Mouse (Mus musculus): Measurements from ENCODE around the gene Gm45837.

Gene Gm45837

DNA sequence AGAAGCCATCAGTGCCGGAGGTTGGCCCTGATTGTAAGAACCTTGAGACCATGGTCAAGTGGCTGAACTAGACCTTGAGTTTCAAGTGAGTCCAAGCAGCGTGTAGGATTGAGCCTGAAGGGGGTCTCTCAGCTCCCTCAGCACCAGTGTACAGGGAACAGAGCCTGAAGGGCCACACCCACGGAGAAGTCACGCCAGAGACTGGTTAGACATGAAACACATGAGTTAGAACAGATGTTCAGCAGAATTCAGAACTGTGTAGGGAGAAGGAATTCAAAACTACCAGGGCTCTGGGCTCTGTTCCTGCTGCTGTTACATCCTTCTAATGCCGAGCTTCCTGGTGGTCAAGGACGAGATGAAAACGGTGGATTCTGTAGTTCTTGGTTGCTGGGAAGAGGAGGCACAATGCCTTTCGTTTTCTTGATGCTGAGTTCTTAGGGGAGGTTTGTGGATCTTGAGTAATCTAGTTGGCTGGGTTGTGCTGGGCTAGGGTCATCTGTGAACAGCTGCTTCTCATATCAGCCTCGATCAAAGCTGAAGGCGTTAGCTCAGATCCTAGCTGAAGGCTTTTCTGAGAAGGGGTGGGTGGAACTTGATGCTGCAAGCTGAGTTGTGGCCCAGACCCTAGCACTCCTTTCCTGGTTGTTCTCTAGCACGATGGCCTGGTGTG, at the start of gene Gm45837:
Gene Gm45837 (plus strand): TSS at position 620 of the 670 bp plus-strand sequence.
- in situ Hi-C loops (cut with MseI, MboI) = no loop called here

DNA sequence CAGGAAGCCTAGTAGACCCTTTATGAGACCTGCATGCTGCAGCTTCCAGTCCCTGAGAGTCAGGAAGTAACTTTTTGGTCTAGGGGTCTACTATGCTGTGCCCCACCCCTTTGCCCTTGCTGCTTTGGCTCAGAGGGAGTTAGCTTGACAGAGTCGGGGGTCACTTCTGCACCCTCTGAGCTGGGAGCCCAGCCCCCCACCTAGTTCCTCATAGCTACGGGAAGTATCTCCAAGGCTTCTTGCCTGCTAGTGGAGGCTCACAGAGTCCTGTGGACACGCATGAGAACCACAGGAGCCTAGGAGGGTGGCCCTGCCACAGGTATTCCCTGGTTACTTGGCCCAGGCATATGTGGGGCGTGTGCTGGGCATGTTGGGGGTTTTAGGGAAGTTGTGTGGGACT, 49.7 kb upstream of the Gm45837 start:
- in situ Hi-C loops (cut with MseI, MboI) = no loop called here

DNA sequence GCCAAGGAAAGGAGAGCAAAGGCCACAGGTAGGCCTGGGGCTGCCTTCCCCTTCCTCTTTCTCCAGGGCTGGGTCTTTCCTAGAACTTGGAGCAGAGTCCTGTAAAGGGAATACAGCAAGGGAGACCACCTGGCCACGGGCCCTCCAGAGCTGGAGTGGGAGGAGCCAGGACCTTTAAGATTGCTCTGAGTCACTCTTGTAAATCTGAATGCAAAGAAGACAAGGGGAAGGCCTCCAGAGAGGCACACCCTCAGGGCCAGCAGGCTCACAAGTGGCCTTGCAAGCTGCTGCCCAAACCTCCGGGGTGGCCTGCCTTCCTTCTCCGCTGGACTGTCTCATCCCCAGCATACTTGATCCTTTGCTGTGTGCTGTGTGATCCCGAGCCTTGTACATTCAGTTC, 48.9 kb upstream of the Gm45837 start:
- in situ Hi-C loops (cut with MseI, MboI) = no loop called here

DNA sequence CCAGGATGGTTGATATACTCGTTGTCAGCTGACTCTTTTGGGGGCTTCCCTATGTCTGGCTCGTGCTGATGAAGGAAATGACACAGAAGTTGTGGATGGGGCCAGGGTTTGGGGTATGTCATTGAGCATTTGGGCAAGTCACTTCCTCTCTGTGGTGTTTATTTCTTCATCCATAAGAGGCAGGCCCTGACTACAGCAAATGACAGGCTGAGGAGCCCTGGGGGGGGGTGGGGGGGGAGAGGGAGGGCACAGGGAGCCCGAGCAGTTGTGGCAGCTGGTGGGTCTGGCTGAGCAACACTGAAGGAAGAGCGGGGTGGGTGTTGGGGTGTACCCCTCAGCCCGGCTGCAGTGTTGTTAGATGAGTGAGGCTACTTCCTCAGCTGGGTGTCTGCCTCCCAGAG, 47.9 kb upstream of the Gm45837 start:
- in situ Hi-C loops (cut with MseI, MboI) = no loop called here

DNA sequence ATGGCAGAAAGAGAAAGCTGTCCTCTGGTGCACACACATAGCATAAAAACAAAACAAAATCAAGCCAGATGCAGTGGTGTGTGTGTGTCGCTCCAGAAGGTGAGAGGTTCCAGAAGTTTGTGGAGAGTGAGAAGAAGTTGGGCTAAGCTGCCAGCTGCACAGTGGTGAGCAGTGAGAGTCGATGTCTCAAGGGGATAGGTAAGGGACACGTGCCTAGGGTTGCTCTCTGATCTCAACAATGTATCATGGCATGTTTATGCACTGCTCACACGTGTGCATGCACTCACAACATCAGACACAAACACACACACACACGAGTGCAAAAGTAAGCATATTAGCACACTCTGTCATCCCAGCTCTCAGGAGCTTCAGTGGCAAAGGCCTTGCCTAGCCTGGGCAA, 46.8 kb upstream of the Gm45837 start:
- in situ Hi-C loops (cut with MseI, MboI) = no loop called here

DNA sequence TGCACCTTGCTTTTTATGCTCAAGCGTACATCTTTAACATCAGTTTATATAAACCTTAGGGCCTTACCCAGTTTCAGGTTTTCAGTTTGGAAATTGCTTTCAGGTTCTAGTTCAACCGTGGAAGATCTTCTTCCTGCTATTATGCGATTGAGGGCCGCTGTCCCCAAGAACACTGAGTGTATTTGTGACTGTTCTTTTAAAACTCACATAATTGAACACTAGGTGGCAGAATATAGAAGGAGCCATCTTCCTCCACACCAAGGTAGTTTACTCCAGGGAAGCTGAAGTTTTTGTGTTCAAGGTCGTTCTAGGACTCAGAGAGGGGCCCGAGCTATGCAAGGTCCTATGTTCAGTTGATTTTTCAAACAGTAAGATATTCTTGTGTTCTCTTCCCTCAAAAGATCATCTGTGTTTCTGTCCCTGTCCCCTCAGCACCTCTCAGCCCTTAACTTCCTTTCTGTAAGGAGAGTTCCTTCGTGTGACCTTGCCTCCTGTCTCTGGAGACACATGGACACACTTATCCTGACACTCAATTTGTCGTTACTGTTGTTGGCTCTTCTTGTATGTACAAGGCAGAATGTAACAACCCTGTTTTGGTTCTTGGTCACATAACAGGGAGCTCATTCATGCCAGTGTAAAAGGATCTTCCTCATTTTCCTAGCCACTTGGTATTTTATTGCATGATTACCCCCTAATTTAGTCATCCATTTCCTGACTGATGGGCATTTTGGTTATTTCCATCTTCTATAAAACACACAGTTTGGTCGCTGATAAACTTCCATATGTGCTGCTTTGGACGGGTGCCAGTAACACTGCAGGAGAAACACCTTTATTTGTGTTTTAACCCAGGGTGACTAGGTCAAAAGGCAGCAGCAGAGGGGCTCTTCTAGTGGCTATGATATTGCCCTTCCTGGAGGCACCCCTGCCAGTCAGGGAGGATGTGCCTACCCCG, 42.5 kb upstream of the Gm45837 start:
- in situ Hi-C loops (cut with MseI, MboI) = no loop called here

DNA sequence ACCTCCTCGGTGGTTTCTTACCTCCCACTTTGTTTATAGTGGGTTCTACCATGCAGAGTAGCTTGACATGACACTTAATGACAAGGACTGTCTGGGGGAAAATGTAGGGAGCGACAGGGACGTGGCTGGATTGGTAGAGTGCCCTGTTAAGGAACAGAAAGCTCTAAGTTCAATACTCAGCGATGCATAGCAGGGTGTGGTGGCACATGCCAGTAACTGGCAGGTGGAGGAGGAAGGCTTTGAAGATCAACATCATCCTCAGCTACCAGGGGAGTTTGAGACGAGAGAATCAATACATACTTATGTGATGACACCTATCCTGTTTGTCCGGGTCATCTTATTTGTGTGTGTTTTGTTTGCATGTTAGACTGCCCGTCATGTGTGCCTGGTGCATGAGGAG, 41.0 kb upstream of the Gm45837 start:
- in situ Hi-C loops (cut with MseI, MboI) = no loop called here

DNA sequence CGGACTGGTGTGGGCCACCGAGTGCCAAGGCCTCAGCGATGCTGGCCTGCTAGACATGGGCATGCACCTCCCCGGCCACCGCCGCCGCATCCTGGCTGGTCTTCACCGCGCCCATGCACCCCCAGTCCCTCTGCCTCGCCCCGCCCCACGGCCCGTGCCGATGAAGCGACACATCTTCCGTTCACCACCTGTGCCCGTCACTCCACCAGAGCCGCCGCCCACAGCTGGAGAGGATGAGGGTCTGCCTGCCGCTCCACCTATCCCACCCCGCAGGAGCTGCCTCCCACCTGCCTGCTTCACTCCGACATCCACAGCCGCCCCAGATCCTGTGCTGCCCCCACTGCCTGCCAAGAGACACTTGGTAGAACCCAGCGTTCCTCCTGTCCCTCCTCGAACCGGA, 37.6 kb upstream of the Gm45837 start:
- in situ Hi-C loops (cut with MseI, MboI) = no loop called here

DNA sequence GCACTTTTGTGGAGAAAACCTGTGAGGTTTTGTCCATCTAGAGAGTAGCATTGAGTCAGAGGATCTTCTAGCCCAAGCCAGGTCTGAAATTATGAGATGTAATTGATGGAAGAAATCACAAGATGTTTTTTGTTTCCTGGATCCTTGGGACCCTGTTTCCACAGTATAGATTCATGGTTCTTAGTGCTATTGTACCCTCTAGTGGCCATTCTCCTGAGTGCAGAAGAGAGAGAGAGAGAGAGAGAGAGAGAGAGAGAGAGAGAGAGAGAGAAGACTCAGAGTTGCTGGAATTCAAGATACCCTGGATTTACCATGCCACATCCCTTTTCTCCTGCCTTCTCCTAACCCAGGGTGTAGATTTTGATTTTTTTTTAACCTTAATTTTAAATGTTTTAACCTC, 36.5 kb upstream of the Gm45837 start:
- in situ Hi-C loops (cut with MseI, MboI) = no loop called here

DNA sequence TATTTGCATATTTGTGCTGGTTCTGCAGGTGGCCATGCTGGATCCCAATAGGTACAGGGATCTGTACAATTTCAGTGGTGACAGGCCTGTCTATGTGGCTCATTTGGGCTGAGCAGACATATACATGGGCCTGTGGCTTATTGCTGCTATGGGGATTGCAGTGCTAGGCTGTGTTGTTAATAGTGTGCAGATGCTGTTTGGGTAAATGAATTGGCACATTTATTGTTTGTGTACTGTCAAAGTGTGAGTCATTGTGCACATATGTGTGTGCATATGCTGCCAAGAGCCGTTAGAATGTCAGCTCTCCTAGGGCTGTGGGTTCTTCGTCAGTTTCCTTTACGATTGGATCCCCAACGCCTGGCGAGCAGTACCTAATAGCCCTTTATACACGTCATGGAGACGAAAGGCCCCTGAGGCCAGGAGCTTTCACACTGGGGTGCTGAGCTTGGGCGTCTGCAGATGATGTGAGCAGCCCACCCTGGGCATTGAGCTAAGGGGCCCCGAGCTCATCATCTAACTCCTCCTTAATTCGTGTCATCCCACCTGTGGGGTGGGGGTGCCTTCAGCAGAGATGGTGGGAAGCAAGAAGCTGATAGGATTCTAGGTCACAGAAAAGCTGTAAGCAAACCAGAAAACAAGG, 33.9 kb upstream of the Gm45837 start:
- in situ Hi-C loops (cut with MseI, MboI) = no loop called here

DNA sequence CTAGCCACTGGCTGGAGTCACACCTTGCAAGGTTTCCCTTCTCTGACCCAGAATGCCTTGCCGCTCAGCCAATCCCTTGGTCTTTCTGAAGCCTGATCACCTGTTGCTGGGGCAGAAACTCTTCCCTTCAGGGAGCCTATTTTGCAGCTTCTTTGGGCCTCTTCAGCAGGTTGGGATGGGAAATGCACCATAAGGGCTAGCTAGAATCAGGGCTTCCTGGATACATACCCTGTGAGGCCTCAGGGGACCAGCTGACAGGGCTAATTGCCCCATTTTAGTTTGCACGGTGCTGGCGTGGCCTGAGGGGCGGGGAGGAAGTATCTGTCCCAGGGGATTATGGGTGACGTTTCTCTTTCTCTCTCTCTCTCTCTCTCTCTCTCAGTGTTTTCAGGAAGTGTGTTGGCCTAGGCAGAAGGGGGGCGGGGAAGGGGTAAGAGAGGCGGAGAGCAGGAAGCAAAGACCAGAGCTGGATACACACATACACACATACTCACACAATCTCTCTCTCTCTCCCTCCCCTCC, 32.9 kb upstream of the Gm45837 start:
- in situ Hi-C loops (cut with MseI, MboI) = no loop called here

DNA sequence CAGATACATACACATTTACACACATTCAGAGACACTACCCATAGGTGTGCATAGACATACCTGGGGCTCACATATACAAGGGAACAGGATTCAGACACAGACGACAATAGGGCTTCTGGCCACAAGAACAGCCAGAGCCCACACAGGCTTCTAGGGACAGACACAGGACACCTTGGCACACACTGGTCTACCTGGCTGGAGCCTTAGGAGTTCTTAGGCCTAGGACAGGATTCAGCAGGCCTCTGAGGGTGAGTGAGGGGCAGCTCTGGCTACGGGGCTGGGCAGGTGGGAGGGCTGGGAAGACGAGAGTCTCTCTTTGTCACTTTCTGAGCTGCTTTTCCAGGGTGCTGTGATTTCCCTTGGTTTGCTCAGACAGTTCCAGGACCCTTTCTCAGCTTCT, 32.4 kb upstream of the Gm45837 start:
- in situ Hi-C loops (cut with MseI, MboI) = no loop called here

DNA sequence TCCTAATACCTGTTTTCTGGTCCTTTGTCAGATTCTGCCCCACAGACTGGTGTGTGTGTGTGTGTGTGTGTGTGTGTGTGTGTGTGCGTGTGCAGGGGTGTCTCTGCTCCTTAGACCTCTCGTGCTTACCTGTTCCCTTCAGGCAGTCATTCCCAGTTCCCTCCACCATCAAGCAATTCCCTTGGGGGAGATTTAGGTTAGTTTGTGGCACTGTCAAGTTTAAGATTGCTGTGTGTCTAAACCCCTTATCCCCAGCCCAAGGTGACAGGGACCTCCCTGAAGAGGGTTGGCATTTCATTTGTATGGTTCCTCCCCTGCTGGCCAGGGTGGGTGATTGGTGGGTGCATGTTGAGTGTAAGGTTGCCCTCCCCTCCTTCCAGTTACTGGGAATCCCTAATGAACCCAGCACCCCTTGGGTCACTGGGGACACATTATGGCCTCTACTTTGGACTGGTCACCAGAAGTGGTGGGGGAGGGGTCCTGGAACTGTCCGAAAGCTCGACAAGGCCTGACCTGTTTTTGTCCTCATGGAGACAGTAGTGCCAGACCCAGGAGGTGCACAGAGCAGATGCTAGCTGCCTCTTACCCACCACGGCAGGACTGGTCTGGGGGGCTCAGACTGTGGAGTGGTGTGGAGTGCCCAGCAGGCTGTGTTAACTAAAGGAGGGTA, 31.8 kb upstream of the Gm45837 start:
- in situ Hi-C loops (cut with MseI, MboI) = no loop called here

DNA sequence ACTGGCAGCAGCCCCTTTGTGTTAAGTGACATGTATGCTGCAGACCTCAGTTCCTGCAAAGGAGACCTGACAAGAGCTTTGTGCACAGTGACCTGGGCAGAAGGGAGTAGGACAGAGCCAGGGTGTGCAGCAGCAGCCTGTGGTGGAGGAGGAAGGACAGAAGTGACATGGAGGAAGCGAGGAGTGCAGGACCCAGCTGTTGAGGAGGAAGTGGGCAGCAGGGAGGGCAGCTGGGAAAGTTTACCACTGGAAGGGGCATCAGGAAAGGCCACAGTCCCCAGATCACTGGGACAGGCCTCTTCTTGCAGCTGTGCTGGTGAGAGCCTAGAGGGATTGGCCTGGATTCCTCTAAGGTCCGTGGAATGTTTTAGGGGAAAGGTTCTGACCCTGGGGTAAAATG, 31.0 kb upstream of the Gm45837 start:
- in situ Hi-C loops (cut with MseI, MboI) = no loop called here

DNA sequence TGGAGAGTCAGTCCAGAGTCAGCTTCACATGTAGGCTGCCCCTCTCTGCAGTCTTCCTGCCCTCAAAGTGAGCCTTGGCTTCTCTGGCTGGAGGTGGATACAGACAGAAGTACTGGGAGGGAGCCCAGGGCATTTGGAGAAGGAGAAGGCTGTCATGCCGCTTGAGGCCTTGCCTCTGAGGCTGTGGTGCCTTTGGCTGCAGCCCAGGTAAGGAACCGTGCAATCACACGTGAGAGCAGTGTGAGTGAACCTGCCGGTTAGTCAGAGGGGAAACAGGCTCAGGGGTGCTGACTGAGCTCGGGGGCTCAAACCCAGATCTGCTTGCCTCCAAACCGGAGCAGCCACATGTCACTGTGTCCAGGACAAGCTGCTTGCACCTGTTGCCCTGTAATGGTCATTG, 29.2 kb upstream of the Gm45837 start:
- in situ Hi-C loops (cut with MseI, MboI) = no loop called here

DNA sequence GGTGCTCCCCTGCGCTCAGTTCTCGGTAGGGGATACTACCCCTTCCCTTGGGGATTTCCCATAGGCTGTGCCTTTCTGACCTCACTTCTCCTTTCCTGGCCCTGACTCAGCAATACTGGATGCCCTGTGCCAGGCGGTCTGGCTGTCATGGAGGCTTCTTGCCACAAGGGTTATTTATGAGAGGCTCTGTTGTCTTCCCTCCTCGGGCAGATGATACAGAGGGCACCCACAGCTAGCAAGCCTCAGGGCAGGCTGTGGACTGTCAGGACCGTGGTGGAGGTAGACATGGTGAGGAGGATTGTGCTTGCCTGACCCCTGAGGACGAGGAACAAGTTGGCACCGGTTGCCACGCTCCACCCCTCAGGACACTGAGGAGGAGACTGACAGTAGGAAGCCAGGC, 28.3 kb upstream of the Gm45837 start:
- in situ Hi-C loops (cut with MseI, MboI) = no loop called here

DNA sequence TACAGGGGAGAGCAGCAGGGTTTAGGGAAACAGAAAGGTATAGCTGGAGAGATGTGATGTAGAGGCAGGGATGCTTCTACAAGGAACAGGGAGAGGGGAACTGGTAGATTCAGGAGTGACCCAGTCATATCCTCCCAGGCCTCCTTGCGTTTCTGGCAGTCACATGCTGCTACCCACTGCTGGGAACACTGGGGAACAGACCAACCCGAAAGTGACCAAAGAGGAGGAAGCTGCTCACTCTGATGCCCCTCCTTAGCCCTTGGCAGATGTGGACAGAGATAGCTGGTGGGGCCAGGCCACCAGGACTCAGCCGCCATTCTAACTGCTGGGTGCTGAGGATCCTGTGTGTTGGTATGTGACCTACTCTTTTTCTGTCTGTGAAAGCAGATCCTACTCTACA, 26.9 kb upstream of the Gm45837 start:
- in situ Hi-C loops (cut with MseI, MboI) = no loop called here

DNA sequence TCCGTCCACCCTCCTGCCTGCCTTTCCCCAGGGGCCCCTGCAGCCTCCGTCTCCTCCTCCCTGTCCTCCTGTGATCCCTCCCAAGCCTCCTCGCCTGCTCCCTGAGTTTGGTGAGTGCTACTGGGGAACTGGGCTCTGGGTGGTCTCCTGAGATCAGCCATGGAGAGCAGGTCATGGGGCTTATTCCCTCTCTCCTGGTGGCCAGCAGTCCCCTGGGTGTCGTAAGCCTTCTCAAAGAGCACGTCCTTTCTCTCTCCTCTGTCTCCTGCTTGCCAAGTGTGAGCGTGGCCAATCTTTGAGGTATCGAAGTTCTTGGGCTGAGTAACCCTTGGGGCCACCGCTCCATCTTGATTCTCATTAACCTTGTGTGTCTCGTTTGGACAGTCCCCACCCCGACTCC, 25.8 kb upstream of the Gm45837 start:
- in situ Hi-C loops (cut with MseI, MboI) = no loop called here

DNA sequence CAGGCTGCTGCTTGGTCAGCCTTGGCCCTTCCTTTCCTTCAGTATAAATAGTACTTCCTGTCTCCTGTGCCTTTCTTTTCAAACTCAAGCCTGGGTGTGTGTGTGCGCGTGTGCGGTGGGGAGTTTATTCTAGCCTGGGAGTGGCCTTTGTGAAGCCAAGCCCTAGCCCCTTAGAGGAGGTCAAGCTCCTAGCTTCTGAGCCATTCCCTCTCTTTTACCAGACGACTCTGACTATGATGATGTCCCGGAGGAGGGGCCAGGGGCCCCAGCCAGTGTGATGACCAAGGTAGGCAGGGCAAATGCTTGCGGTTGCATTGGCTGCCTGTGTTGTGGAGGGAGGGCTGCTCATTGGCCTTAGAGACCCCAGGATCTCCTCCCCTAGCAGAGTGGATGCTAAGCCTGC, 25.4 kb upstream of the Gm45837 start:
- in situ Hi-C loops (cut with MseI, MboI) = no loop called here

DNA sequence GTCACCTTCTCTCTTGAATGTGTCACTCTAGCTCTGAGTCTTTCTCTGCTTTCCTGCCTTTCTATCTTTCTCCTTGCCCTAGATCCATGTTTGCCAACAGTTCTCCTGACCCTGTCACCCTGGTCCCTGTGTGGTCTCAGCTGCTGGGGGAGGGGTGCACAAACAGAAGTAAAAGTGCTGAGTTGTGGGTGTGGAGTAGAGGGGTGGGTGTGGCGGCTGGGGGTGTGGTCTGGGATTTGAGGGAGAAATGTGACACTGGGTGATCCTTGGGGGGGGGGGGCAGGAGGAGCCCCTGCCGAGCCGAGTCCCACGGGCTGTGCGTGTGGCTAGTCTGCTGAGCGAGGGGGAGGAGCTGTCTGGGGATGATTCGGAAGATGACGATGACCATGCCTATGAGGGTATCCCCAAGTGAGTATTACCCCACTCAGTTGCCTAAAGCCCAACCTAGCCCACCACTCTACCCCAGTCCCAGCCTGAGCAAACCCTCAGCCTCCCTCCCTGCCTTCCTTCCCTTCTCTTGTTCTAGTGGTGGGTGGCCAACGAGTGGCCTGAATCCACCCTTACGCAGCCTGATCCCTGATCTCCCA, 24.7 kb upstream of the Gm45837 start:
- in situ Hi-C loops (cut with MseI, MboI) = no loop called here

DNA sequence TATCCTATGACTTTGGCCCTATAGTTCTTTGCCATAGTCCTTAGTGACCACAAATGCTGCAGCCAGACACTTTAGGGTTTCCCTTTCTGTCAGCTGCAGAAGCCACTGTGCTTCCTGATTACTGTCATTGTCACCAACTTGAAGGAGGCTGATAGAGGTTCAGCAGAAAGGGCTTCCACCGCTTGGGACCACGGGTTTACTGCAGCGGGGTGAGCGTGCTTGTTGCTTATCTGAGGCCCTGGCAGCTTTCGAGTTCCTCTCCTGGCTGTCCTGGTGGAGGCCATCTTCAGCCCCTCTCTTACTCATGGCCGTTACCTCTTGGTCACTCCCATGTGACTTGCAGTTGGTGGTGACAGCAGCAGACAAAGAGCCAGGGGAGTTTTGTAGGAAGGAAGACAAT, 21.4 kb upstream of the Gm45837 start:
- in situ Hi-C loops (cut with MseI, MboI) = no loop called here
